Mouse (Mus musculus) small intestine, adult 2 months (tissue): Measurements from ENCODE around the gene Gpn3.

ENCODE experiments used
- CTCF ChIP-seq: fragments of 200-500 bp; IDR thresholded peaks from 2 replicates; pipeline ENCODE4 v1.5.1; 2012; ENCODE audit warnings: low read depth, mild to moderate bottlenecking, control low read depth, inconsistent platforms, low read length, moderate library complexity, mixed read lengths; ENCODE audit not compliant: insufficient replicate concordance, insufficient read length; ENCODE audit errors: extremely low read depth
- POLR2A ChIP-seq: fragments of 200-500 bp; IDR thresholded peaks from 2 replicates; pipeline ENCODE4 v1.6.1; 2012; ENCODE audit warnings: low read depth, mild to moderate bottlenecking, control low read depth, inconsistent platforms, low read length, moderate library complexity

- TF ChIP-seq CTCF (no peak), POLR2A (no peak)
These were observed 59.5 kb downstream of the Gpn3 start for GRCm38 (mm10) chr5:122431221-122431620.
